In genomic region chr5:34204911-34205310, GRCm38 (mm10) we compare ENCODE assay signal across 26 mouse cellular contexts. TPM values are rescaled to one million over a fixed set of nuclear protein-coding genes. Genes with fewer than 3 reads are reported as not detected.
A peak's percentile ranks its signal among the peaks of the same experiment; 100 is the strongest.
DNase-seq lines count a peak whose midpoint lies in the region; TF ChIP-seq lines count a peak whose summit lies in the region.
"Had no signal": no experiment of that assay in that cellular context is flagged by ENCODE, and none has a peak within 500 bp of the region (broad histone marks: within the 10 kb centered on the region; RNA-seq: fewer than 3 reads in every experiment).

No protein-coding gene starts in this region.

- H3K4me3 ChIP-seq in left cerebral cortex, adult 2 months, result no peak overlapping the region
- H3K4me3 ChIP-seq: embryonic facial prominence, embryonic 10.5 days; embryonic facial prominence, embryonic 15.5 days; forebrain, embryonic 12.5 days; heart, embryonic 10.5 days; heart, embryonic 15.5 days; hindbrain, embryonic 12.5 days; liver, embryonic 15.5 days; midbrain, embryonic 15.5 days; myocyte; neural tube, embryonic 13.5 days had no signal

- no peak for DNase-seq in left cerebral cortex, adult 2 months (ENCODE audit: extremely low spot score in 1 of 2, low spot score in 2 of 2)
- no peak for DNase-seq in left cerebral cortex, postnatal 14 days (ENCODE audit: low spot score in 2 of 2)
- peak; percentile 83 for DNase-seq in cerebellum, adult 11 months
- DNase-seq in cerebellum, adult 9-10 months, result peak; percentile 91
- peak; percentile 89 for DNase-seq in cerebellum, postnatal 36 days
- DNase-seq in neural tube, embryonic 10.5 days (ENCODE audit: extremely low spot score, low spot score), result no peak
- DNase-seq in heart, postnatal 10 days, result no peak
- DNase-seq: adrenal gland, postnatal 25 days; gastrocnemius, postnatal 14 days; heart, postnatal 36 days; kidney, adult 9 months; kidney, postnatal 10 days; liver; lung, embryonic 14.5 days; lung, postnatal 14 days; right cerebral cortex, postnatal 14 days had no signal

- intact Hi-C loops in left cerebral cortex, adult 2 months (cut with DNase I), result no loop called here
- intact Hi-C loops in left cerebral cortex, postnatal 14 days (cut with DNase I), result loop anchor here (5.0 kb wide), 1 partner anchor 132 kb away; the partner anchor contains the start of gene Rnf4
- intact Hi-C loops in heart, postnatal 10 days (cut with DNase I), result no loop called here

- no peak overlapping the region for H3K27ac ChIP-seq in left cerebral cortex, adult 2 months
- H3K27ac ChIP-seq: embryonic facial prominence, embryonic 10.5 days; embryonic facial prominence, embryonic 15.5 days; forebrain, embryonic 12.5 days; heart, embryonic 10.5 days; heart, embryonic 15.5 days; hindbrain, embryonic 12.5 days; liver, embryonic 15.5 days; midbrain, embryonic 15.5 days; neural tube, embryonic 13.5 days had no signal

- peak; percentile 28 for TF ChIP-seq CTCF in left cerebral cortex, adult 2 months (IDR thresholded peaks at IDR 0.05)

RNA-seq across cellular contexts. Expression of gene Mxd4, which starts 17.4 kb away (rescaled TPM):
- 10 to 100 TPM; 82.6 to 91.1 TPM for total RNA-seq in left cerebral cortex, adult 2 months (2021)
- 10 to 100 TPM; 75.4 to 87.4 TPM for total RNA-seq in left cerebral cortex, postnatal 14 days (2021)
- 100 to 1,000 TPM; 109 to 119 TPM for total RNA-seq in heart, postnatal 10 days (2021)

RNA-seq across cellular contexts. Expression of gene Haus3, which starts 35.6 kb away (rescaled TPM):
- total RNA-seq in left cerebral cortex, adult 2 months (2021), result 1 to 10 TPM; 7.7 to 8.5 TPM
- 1 to 10 TPM; 5.1 to 5.5 TPM for total RNA-seq in left cerebral cortex, postnatal 14 days (2021)
- 1 to 10 TPM; 6.9 to 7.4 TPM for total RNA-seq in heart, postnatal 10 days (2021)

RNA-seq across cellular contexts. Expression of gene Poln, which starts 35.7 kb away (rescaled TPM):
- 1 to 10 TPM; 2.1 to 2.3 TPM for total RNA-seq in left cerebral cortex, adult 2 months (2021)
- total RNA-seq in left cerebral cortex, postnatal 14 days (2021), result under 1 TPM; 0.79 to 0.91 TPM
- total RNA-seq in heart, postnatal 10 days (2021), result 1 to 10 TPM; 2.1 to 5.4 TPM

Comparison
In these comparisons a context has a peak if more than half of its experiments do, and no peak if none do; other contexts are left out.
1. DNase-seq: peak in cerebellum, adult 11 months (single experiment), cerebellum, adult 9-10 months (single experiment) and cerebellum, postnatal 36 days (2 of 2); none in left cerebral cortex, adult 2 months (0 of 2), left cerebral cortex, postnatal 14 days (0 of 2), neural tube, embryonic 10.5 days (single experiment) and heart, postnatal 10 days (0 of 2).